Mouse (Mus musculus): ENCODE measurements at regions not wholly inside any gene's neighbourhood (a gene's known extent, or its start where the extent isn't known, plus 50 kb on each side); places are given as distances from the start of the nearest gene placed in this dataset.

DNA sequence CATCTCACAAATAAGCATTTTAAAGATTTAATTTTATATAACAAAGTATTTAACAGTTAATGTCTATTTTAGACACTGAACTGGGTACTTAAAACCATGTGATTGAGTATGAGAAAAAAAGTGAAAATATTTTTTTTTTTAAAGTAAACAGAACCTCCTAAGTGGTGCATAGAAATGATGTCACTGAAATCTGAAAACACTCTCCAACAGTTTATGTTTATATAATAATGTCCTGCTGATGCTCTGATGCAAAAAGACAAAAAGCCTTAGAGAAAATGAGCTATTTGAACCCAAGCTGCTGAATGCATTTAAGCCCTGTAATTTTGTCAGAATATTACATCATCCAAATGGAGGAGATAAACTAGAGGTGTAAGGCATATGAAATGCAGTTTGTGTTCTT, 3447.1 kb downstream of the 9330182O14Rik start:
- ChIA-PET POLR2A (no interaction called here), CTCF (no interaction called here)
- no peak for TF ChIP-seq CTCF (IDR thresholded peaks at IDR 0.05)
- ATAC-seq (no peak), DNase-seq (ENCODE audit: low read depth, low spot score) (no peak)
- H3K27me3 ChIP-seq = no peaks in the 10 kb centered on the region
- in situ Hi-C loops (cut with MboI; ENCODE audit: low pct_unique_long_range_greater_than_20kb) = no loop called here

DNA sequence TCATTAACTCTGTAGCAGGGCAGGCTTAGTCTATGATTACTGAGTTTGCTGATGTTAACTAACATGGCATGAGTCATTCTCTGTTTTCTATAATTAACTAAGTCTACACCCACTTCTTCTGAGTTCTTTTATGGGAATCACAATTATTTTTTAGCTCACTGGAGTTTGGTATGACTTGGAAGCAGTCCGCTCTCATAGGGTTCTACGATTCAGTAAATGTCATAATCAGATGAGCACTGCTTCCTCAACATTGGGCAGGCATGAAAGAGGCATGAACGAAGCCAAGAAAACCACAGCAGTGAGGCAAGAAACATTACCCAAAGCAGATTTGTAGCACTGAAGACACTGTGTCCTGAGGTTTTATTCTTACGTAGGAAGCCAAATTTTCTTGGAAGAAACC, 3451.6 kb downstream of the 9330182O14Rik start:
- no peak for DNase-seq (ENCODE audit: low read depth, low spot score)
- in situ Hi-C loops (cut with MboI; ENCODE audit: low pct_unique_long_range_greater_than_20kb) = no loop called here
- no peak for ATAC-seq
- CTCF ChIA-PET = interaction anchor here (0.7 kb wide), 1 partner anchor 8 kb away, joined by 3 read pairs; no protein-coding TSS in a partner anchor
- POLR2A ChIA-PET = no interaction called here
- no peak for TF ChIP-seq CTCF (IDR thresholded peaks at IDR 0.05)
- H3K27me3 ChIP-seq = no peaks in the 10 kb centered on the region

DNA sequence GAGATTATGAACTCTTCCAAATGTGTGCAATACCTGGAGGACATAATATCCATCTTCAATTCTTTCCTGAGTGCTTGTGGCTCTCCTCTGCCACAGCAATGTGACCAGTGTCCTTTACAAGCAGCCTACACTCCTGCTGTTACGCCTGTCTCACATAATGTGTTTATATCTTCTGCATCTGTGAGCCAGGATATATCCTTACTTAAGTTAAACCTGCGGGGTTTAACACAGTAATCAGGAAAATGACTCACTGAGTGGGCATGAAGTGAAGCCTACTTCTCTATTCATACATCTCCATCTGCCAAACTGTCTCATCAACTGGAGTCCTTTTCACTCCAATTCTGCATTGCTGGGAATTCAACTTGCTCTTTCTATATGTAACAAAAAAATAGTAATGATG, 3453.9 kb downstream of the 9330182O14Rik start:
- in situ Hi-C loops (cut with MboI; ENCODE audit: low pct_unique_long_range_greater_than_20kb) = no loop called here
- DNase-seq (ENCODE audit: low read depth, low spot score) (no peak), ATAC-seq (peak; percentile 18)
- H3K27me3 ChIP-seq = no peaks in the 10 kb centered on the region
- no peak for TF ChIP-seq CTCF (IDR thresholded peaks at IDR 0.05)
- CTCF ChIA-PET = interaction anchor here (0.9 to 1.4 kb wide), 3 partner anchors 11 to 17 kb away, joined by 3 to 5 read pairs (median 3); no protein-coding TSS in a partner anchor
- POLR2A ChIA-PET = no interaction called here

DNA sequence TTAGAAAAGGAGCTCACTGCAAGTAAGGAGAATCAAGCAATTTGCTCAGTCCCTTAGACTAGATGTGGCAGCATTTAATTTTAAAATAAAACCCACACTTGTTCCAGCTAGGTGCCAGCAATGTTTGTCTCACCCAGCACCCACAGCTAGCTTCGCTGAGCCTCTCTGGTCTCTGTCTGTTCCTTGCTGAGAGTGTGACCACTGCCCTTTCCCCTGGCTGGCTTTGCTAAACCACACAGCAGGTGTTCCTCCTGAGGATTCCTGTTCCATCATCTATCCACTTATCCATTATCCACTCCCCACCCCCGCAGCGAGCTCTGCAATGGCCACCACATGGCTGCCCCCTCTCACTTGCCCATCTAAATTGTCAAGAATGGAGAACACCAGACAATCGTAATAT, 3473.5 kb downstream of the 9330182O14Rik start:
- in situ Hi-C loops (cut with MboI; ENCODE audit: low pct_unique_long_range_greater_than_20kb) = no loop called here
- no peak for TF ChIP-seq CTCF (IDR thresholded peaks at IDR 0.05)
- ATAC-seq (no peak), DNase-seq (ENCODE audit: low read depth, low spot score) (no peak)
- ChIA-PET POLR2A (no interaction called here), CTCF (no interaction called here)
- H3K27me3 ChIP-seq = no peaks in the 10 kb centered on the region

DNA sequence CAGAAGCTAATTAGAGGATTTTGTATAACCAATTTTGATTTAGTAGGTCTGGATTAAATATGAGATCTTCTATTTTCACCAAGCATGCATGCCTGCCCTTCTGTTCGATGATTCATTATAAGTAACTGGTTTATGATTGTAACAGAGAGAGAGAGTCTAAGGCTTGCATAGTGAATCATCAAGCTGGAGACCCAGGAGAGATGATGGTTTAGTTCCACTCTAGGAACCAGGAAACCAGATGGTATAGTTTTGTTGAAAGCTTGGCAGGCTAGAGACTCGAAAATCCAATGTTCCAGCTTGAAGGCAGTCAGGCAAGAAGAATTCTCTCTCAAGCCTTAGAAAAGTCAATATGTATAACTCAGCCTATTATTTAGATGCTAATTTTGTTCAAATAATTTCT, 3475.7 kb downstream of the 9330182O14Rik start:
- H3K27me3 ChIP-seq = no peaks in the 10 kb centered on the region
- no peak for TF ChIP-seq CTCF (IDR thresholded peaks at IDR 0.05)
- ATAC-seq = peak; percentile 97
- ChIA-PET CTCF (interaction anchor here (0.9 to 1.0 kb wide), 2 partner anchors 52 to 572 kb away, joined by 3 to 4 read pairs; no protein-coding TSS in a partner anchor), POLR2A (interaction anchor here (0.5 kb wide), 1 partner anchor 62 kb away, joined by 3 read pairs; no protein-coding TSS in a partner anchor)
- peak; percentile 66 for DNase-seq (ENCODE audit: low read depth, low spot score)
- in situ Hi-C loops (cut with MboI; ENCODE audit: low pct_unique_long_range_greater_than_20kb) = loop anchor here (10.0 kb wide), 1 partner anchor 335 kb away; no protein-coding TSS in a partner anchor

DNA sequence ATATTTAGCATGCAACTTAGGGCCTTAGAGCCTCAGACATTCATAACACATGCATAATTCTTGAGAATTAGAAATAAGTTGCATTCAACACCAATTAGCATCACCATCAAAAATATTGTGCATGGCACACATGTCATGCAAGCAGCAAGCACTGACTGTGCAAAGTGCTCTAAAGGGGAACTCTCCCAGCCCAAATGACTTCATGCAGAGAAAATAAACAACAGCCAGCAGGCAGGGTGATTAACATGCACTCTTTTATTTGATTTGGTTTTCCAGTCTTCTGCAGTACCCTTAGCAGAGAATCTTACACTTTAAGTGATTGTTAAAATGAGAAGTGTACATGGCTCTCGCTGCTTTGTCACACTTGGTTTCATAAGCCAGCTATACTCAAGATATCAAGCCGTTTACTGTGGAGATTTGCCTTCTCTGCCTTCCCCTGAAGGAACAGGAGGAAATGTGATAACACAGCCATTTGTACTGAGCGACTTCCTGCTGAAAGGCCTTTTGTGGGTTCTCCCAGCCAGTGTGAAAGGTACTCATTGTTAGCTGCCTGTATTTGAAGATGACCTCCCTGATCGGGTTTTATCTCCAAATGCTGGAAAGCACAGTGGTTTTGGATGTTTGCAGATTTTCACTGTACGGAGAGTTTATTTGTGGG, 3480.0 kb downstream of the 9330182O14Rik start:
- CTCF ChIA-PET = interaction anchor here (1.3 kb wide), 1 partner anchor 10 kb away, joined by 3 read pairs; no protein-coding TSS in a partner anchor
- H3K27me3 ChIP-seq = no peaks in the 10 kb centered on the region
- in situ Hi-C loops (cut with MboI; ENCODE audit: low pct_unique_long_range_greater_than_20kb) = loop anchor here (10.0 kb wide), 1 partner anchor 339 kb away; no protein-coding TSS in a partner anchor
- DNase-seq (ENCODE audit: low read depth, low spot score) = no peak
- POLR2A ChIA-PET = interaction anchor here (0.6 kb wide), 1 partner anchor 593 kb away, joined by 3 read pairs; no protein-coding TSS in a partner anchor
- TF ChIP-seq CTCF (IDR thresholded peaks at IDR 0.05) = no peak
- no peak for ATAC-seq

DNA sequence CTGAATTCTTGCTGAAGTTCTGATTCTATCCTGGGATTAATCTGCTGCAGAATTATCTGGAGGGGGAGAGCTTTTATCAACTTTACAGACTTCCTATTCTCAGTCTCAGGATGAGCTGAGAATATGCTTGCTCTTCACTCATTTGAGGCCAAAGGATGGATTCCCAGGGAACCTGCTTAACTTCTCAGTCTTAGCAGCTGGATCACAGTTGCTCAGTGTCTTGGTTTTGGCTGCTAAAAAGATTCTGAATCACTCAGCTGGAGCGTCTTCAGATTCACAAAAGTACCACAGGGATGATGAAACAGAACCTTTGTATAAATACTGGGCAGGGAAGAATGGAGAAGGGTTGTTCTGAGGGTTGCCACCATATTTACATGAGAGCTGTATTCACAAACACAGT, 3481.6 kb downstream of the 9330182O14Rik start:
- ATAC-seq (peak; percentile 21), DNase-seq (ENCODE audit: low read depth, low spot score) (no peak)
- CTCF ChIA-PET = interaction anchor here (1.4 kb wide), 2 partner anchors 8 to 37 kb away, joined by 3 to 6 read pairs; no protein-coding TSS in a partner anchor
- POLR2A ChIA-PET = interaction anchor here (0.7 kb wide), 1 partner anchor 565 kb away, joined by 3 read pairs; no protein-coding TSS in a partner anchor
- H3K27me3 ChIP-seq = no peaks in the 10 kb centered on the region
- in situ Hi-C loops (cut with MboI; ENCODE audit: low pct_unique_long_range_greater_than_20kb) = loop anchor here (10.0 kb wide), 1 partner anchor 341 kb away; no protein-coding TSS in a partner anchor
- no peak for TF ChIP-seq CTCF (IDR thresholded peaks at IDR 0.05)

DNA sequence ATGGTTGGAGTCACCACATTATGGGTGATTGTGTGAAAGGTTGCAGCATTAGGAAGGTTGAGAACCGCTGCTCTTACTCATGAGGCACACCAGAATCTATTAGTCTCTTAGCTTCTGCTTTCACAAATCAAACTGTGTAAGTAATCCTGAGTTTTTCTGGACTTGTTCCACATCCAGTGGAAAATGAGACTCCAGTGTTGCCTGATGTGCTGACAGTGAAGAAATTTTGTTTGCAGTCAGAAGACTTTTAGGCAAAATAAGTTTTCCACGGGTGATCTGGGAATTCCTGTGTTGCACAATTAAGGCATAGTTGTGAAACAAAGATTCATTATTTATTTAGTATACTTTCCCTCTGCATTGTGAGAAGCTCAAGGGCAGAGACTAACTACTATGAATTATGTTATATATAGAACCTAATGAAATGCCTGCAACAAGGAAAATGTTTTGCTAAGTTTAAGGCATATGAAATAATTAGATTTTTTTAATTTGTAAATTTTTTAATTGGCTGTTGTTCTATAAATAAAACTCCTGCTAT, 3490.3 kb downstream of the 9330182O14Rik start:
- in situ Hi-C loops (cut with MboI; ENCODE audit: low pct_unique_long_range_greater_than_20kb) = no loop called here
- H3K27me3 ChIP-seq = no peaks in the 10 kb centered on the region
- ATAC-seq (no peak), DNase-seq (ENCODE audit: low read depth, low spot score) (no peak)
- ChIA-PET POLR2A (no interaction called here), CTCF (interaction anchor here (1.1 to 1.7 kb wide), 3 partner anchors 9 to 41 kb away, joined by 3 to 6 read pairs (median 3); no protein-coding TSS in a partner anchor)
- no peak for TF ChIP-seq CTCF (IDR thresholded peaks at IDR 0.05)

DNA sequence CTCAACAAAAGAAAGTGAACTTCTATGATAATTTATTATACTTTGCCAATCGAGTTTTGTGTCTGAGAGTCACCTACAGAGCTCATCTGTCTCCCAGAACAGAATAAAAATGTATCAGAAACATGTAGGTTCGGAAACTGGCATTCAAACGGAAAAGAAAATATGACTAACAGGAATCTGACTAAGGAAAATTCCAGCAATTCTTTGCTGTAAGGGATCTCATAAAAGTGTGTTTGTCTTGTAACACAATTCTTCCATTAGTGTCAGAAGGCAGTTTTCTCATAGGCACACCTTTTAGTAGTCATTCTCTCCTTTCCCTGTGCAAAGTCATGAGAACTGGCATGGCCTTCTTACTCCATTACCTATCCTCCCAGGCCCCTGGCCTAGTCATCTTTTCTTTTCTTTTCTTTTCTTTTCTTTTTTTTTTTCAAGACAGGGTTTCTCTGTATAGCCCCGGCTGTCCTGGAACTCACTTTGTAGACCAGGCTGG, 3490.9 kb downstream of the 9330182O14Rik start:
- peak; percentile 41 for DNase-seq (ENCODE audit: low read depth, low spot score)
- H3K27me3 ChIP-seq = no peaks in the 10 kb centered on the region

DNA sequence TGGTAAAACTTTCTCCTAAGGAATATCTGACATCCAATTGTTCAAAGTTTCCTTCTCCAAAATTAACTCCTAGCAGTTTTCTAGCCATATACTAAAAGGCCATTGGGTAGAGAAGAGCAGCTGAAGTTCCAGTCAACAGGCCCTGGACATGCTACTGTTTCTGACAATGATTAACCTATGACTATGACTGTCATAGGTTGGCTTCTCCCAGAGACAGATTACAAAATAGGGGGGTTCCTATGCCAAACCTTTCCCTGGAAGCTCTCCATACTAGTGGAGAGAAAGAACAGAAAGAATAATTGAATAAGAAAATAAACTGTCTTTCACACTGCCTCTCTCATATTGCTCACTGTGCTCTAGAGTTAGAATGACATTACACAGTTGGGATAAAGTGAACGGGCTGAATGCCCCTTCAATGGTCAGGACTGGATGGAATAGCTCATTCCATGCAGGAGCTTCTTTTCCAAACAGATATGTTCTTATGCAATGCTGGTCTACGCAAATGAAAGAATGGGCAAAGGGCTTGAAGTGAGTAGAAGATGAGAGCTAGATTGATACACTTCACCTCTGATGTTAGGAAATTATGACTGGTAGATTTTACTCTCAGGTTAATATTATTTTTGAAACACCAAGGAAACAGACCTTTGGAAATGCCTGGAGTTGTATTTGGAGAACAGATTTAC, 3516.8 kb downstream of the 9330182O14Rik start:
- ChIA-PET POLR2A (no interaction called here), CTCF (no interaction called here)
- no peak for TF ChIP-seq CTCF (IDR thresholded peaks at IDR 0.05)
- ATAC-seq (peak; percentile 67), DNase-seq (ENCODE audit: low read depth, low spot score) (peak; percentile 28)
- H3K27me3 ChIP-seq = no peaks in the 10 kb centered on the region
- in situ Hi-C loops (cut with MboI; ENCODE audit: low pct_unique_long_range_greater_than_20kb) = no loop called here

More for the DNA sequence above, 3490.9 kb downstream of the 9330182O14Rik start:
- ChIA-PET CTCF (interaction anchor here (1.1 to 1.7 kb wide), 3 partner anchors 9 to 41 kb away, joined by 3 to 6 read pairs (median 3); no protein-coding TSS in a partner anchor), POLR2A (no interaction called here)
- ATAC-seq = peak; percentile 97
- TF ChIP-seq CTCF (IDR thresholded peaks at IDR 0.05) = no peak
- in situ Hi-C loops (cut with MboI; ENCODE audit: low pct_unique_long_range_greater_than_20kb) = no loop called here
